Mouse (Mus musculus): Measurements from ENCODE around the gene Gm10563.
A peak's percentile ranks its signal among the peaks of the same experiment; 100 is the strongest.
"Not testable (repeated sequence)": the region's sequence is repeated elsewhere in the genome, so short reads cannot be mapped to it uniquely, and the experiment has no call there.

Gm10563 gene

DNA sequence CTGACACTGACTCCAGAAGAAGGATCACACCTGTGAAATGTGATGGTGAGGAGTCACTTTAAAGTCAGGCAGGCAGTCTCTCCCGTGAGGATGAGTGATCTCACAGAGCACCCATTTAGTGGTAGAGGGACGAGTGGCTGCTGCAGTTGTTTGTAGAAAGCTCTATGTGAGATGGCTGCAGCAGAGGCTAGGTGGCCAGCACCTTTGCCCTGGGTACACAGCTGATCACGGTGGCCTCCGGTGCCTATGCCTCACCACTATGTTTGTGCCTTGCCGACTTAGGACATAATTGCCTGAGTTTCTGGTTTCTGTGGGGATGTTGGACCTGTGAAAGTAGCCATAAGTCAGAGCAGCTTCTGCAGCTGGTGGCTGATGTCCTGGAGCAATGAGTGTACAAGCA is 67.5 kb downstream of the Gm10563 start:
- peaks cover 42% of the 10 kb centered on the region for H3K4me1 ChIP-seq (replicated peaks; ENCODE audit: low read depth, low read length)
- H3K27me3 ChIP-seq (ENCODE audit: insufficient read depth, low read length) = no peaks in the 10 kb centered on the region
- peaks cover 58% of the 10 kb centered on the region for H3K36me3 ChIP-seq (ENCODE audit: insufficient read depth, low read length)
- no peaks in the 10 kb centered on the region for H3K9me3 ChIP-seq (ENCODE audit: low read length)
- H3K4me3 ChIP-seq (replicated peaks; ENCODE audit: low read length) = no peak overlapping the region
- TF ChIP-seq POU5F1 (IDR thresholded peaks at IDR 0.05; ENCODE audit: borderline replicate concordance, low read length) = no peak
- no peak for TF ChIP-seq CTCF (conservative IDR thresholded peaks at IDR 0.05; ENCODE audit: low read length)
- TF ChIP-seq NANOG (IDR thresholded peaks at IDR 0.05; ENCODE audit: borderline replicate concordance, low read length) = no peak

DNA sequence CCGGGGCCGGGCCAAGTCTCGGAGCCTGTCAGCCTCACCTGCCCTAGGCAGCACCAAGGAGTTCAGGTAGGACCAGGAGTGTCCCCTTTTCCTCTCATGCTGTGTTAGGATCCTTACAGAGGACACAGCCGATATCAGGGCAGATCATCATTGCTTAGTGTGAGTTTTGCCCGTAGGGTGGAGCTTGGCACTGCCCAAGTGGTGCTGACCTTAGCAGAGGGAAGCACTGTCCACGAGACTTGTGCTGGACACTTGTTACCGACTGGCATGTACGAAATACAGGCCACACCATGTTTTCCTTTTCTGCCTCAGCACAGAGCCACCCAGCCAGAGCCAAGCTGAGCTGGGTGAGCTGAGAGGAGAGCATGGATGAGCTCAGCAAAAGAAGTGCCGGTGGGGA is 68.1 kb downstream of the Gm10563 start:
- Histone ChIP-seq H3K4me1 (replicated peaks; ENCODE audit: low read depth, low read length) (peaks cover 42% of the 10 kb centered on the region), H3K4me3 (replicated peaks; ENCODE audit: low read length) (no peak overlapping the region), H3K27me3 (ENCODE audit: insufficient read depth, low read length) (no peaks in the 10 kb centered on the region), H3K9me3 (ENCODE audit: low read length) (no peaks in the 10 kb centered on the region), H3K36me3 (ENCODE audit: insufficient read depth, low read length) (peaks cover 52% of the 10 kb centered on the region)
- TF ChIP-seq POU5F1 (IDR thresholded peaks at IDR 0.05; ENCODE audit: borderline replicate concordance, low read length) = no peak
- TF ChIP-seq NANOG (IDR thresholded peaks at IDR 0.05; ENCODE audit: borderline replicate concordance, low read length) = no peak
- no peak for TF ChIP-seq CTCF (conservative IDR thresholded peaks at IDR 0.05; ENCODE audit: low read length)

- TF ChIP-seq NANOG (IDR thresholded peaks at IDR 0.05; ENCODE audit: borderline replicate concordance, low read length) (no peak), CTCF (conservative IDR thresholded peaks at IDR 0.05; ENCODE audit: low read length) (no peak), POU5F1 (IDR thresholded peaks at IDR 0.05; ENCODE audit: borderline replicate concordance, low read length) (no peak)
- Histone ChIP-seq H3K9me3 (ENCODE audit: low read length) (no peaks in the 10 kb centered on the region), H3K36me3 (ENCODE audit: insufficient read depth, low read length) (peaks cover 42% of the 10 kb centered on the region)
These were observed 69.7 kb downstream of the Gm10563 start for GRCm38 (mm10) chr4:155575521-155575920.

DNA sequence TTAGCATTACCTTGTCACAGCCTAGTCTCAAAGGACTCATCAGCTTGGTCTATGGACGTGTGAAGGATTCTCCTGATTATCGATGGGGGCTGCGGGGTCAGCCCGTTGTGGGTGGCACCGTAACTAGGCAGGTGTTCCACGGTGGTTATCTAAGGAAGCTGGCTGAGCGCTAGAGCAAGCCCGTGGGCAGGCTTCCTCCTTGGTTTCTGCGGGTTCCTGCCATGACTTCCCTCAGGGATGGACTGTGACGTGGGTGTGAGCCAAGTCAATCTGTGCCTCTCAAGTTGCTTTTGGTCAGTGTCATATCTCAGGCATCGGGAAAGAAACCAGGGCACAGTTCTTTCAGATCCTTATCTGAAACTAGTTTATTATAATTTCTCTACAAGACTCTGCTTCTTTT is 70.3 kb downstream of the Gm10563 start:
- no peaks in the 10 kb centered on the region for H3K9me3 ChIP-seq (ENCODE audit: low read length)
- no peaks in the 10 kb centered on the region for H3K27me3 ChIP-seq (ENCODE audit: insufficient read depth, low read length)
- peaks cover 63% of the 10 kb centered on the region for H3K4me1 ChIP-seq (replicated peaks; ENCODE audit: low read depth, low read length)
- H3K36me3 ChIP-seq (ENCODE audit: insufficient read depth, low read length) = peaks cover 37% of the 10 kb centered on the region
- H3K4me3 ChIP-seq (replicated peaks; ENCODE audit: low read length) = no peak overlapping the region
- TF ChIP-seq POU5F1 (IDR thresholded peaks at IDR 0.05; ENCODE audit: borderline replicate concordance, low read length) = no peak
- TF ChIP-seq CTCF (conservative IDR thresholded peaks at IDR 0.05; ENCODE audit: low read length) = no peak
- no peak for TF ChIP-seq NANOG (IDR thresholded peaks at IDR 0.05; ENCODE audit: borderline replicate concordance, low read length)

More at GRCm38 (mm10) chr4:155575521-155575920, 69.7 kb downstream of the Gm10563 start:
- H3K4me1 ChIP-seq (replicated peaks; ENCODE audit: low read depth, low read length) = peaks cover 58% of the 10 kb centered on the region
- H3K4me3 ChIP-seq (replicated peaks; ENCODE audit: low read length) = no peak overlapping the region
- H3K27me3 ChIP-seq (ENCODE audit: insufficient read depth, low read length) = no peaks in the 10 kb centered on the region

DNA sequence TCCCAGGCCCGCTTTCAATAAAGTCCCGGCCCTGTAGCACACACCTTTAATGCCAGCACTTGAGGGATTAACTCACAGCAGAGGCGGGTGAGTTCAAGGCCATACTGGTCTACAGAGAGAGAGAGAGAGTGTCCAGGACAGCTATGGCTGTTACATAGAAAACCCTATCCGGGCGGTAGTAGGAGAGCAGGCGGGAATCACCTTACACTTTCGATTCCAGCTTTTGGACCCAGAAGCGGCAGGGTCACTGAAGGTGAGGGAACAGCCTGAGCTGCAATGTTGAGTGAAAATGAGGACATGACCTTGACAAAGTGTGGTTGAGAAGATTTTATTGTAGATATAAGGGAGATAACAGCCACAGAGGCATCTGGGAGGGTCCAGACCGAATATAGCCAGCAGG is 71.3 kb downstream of the Gm10563 start:
- TF ChIP-seq POU5F1 (IDR thresholded peaks at IDR 0.05; ENCODE audit: borderline replicate concordance, low read length) (no peak), CTCF (conservative IDR thresholded peaks at IDR 0.05; ENCODE audit: low read length) (no peak), NANOG (IDR thresholded peaks at IDR 0.05; ENCODE audit: borderline replicate concordance, low read length) (no peak)
- H3K9me3 ChIP-seq (ENCODE audit: low read length) = no peaks in the 10 kb centered on the region
- no peaks in the 10 kb centered on the region for H3K27me3 ChIP-seq (ENCODE audit: insufficient read depth, low read length)
- peaks cover 26% of the 10 kb centered on the region for H3K36me3 ChIP-seq (ENCODE audit: insufficient read depth, low read length)
- 0 out of 2 replicates have a peak overlapping the region, but pooled peaks have one; percentile 3 for H3K4me3 ChIP-seq (replicated peaks; ENCODE audit: low read length)
- peaks cover 74% of the 10 kb centered on the region for H3K4me1 ChIP-seq (replicated peaks; ENCODE audit: low read depth, low read length)

DNA sequence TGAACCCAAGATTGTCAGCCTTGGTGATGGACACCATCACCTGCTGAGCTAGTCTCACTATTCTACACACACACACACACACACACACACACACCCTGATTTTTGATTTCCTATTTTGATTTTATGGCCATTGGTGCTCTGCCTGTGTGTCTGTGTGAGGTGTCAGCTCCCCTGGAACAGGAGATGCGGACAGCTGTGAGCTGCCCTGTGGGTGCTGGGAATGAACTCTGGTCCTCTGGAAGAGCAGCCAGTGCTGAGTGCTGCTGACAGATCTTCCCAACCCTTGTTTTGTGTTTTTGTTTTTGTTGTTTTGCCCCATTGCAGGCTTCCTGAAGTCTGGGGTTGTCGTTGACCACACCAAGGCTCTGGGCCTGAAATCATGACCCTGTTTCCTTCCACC is 72.1 kb downstream of the Gm10563 start:
- peaks cover 80% of the 10 kb centered on the region for H3K4me1 ChIP-seq (replicated peaks; ENCODE audit: low read depth, low read length)
- H3K36me3 ChIP-seq (ENCODE audit: insufficient read depth, low read length) = peaks cover 19% of the 10 kb centered on the region
- no peaks in the 10 kb centered on the region for H3K9me3 ChIP-seq (ENCODE audit: low read length)
- no peak overlapping the region for H3K4me3 ChIP-seq (replicated peaks; ENCODE audit: low read length)
- no peaks in the 10 kb centered on the region for H3K27me3 ChIP-seq (ENCODE audit: insufficient read depth, low read length)
- no peak for TF ChIP-seq CTCF (conservative IDR thresholded peaks at IDR 0.05; ENCODE audit: low read length)
- TF ChIP-seq NANOG (IDR thresholded peaks at IDR 0.05; ENCODE audit: borderline replicate concordance, low read length) = no peak
- no peak for TF ChIP-seq POU5F1 (IDR thresholded peaks at IDR 0.05; ENCODE audit: borderline replicate concordance, low read length)

GRCm38 (mm10) chr4:155571442-155571841 is 73.8 kb downstream of the Gm10563 start:
- H3K4me1 ChIP-seq (replicated peaks; ENCODE audit: low read depth, low read length) = peaks cover 86% of the 10 kb centered on the region
- H3K9me3 ChIP-seq (ENCODE audit: low read length) = no peaks in the 10 kb centered on the region
- H3K36me3 ChIP-seq (ENCODE audit: insufficient read depth, low read length) = peaks cover 7% of the 10 kb centered on the region
- H3K27me3 ChIP-seq (ENCODE audit: insufficient read depth, low read length) = no peaks in the 10 kb centered on the region
- TF ChIP-seq CTCF (conservative IDR thresholded peaks at IDR 0.05; ENCODE audit: low read length) (no peak), NANOG (IDR thresholded peaks at IDR 0.05; ENCODE audit: borderline replicate concordance, low read length) (no peak), POU5F1 (IDR thresholded peaks at IDR 0.05; ENCODE audit: borderline replicate concordance, low read length) (no peak)
- H3K4me3 ChIP-seq (replicated peaks; ENCODE audit: low read length) = 0 out of 2 replicates have a peak overlapping the region, but pooled peaks have one; percentile 1

GRCm38 (mm10) chr4:155570315-155570714 is 74.9 kb downstream of the Gm10563 start:
- not testable (repeated sequence) for H3K4me3 ChIP-seq (replicated peaks; ENCODE audit: low read length); H3K27me3 ChIP-seq (ENCODE audit: insufficient read depth, low read length); H3K9me3 ChIP-seq (ENCODE audit: low read length)
- Histone ChIP-seq H3K4me1 (replicated peaks; ENCODE audit: low read depth, low read length) (peaks cover 86% of the 10 kb centered on the region), H3K36me3 (ENCODE audit: insufficient read depth, low read length) (peaks cover 13% of the 10 kb centered on the region)

DNA sequence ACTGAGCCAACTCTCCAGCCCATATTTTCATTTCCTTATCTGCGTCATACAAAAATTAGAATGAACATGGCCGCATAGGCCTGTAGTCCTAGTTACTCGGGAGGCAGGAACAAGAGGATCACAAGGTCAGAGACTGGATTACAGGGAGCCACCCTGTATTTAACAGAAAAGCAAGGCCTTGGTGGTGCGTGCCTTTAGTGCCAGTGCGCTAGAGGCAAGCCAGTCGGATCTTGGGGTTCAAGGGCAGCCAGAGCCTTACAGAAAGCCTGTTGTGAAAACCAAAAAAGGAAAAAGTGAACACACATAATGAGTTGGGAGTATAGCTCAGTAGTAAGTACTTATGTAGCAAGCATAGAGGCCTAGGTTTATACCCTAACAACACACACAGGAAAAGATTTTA is 75.4 kb downstream of the Gm10563 start:
- Histone ChIP-seq H3K36me3 (ENCODE audit: insufficient read depth, low read length) (peaks cover 13% of the 10 kb centered on the region), H3K27me3 (ENCODE audit: insufficient read depth, low read length) (no peaks in the 10 kb centered on the region), H3K4me1 (replicated peaks; ENCODE audit: low read depth, low read length) (peaks cover 86% of the 10 kb centered on the region), H3K9me3 (ENCODE audit: low read length) (no peaks in the 10 kb centered on the region), H3K4me3 (replicated peaks; ENCODE audit: low read length) (no peak overlapping the region)
- no peak for TF ChIP-seq CTCF (conservative IDR thresholded peaks at IDR 0.05; ENCODE audit: low read length)
